Mouse (Mus musculus): Measurements from ENCODE around the gene Pcdh19. TPM values are rescaled to one million over a fixed set of nuclear protein-coding genes. Genes with fewer than 3 reads are reported as not detected.

Pcdh19 gene
- polyA plus RNA-seq, 1 experiment from 2014 or later: 0.08 TPM

DNA sequence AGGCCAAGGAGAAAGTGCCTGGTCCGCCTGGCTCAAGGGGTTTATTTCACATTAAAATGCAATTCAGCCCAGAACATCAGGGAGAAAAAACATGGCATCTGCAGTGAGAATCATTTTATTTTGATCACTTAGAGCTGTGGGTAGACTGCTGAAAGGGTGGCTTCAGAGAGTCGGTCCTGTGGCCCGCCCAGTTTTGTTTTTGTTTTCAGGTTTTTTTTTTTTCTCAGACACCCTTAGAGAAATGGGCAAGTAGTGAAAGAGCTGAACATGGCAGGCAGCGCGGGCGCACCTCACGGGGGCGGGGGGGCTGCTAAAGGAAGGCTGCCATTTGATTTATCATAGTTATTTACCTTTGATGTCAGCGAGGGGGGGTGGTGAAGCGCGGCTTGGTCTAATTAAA, 2.0 kb upstream of the Pcdh19 start:
- Histone ChIP-seq H3K27me3 (peaks cover 61% of the 10 kb centered on the region), H3K9me3 (replicated peaks) (peaks cover 4% of the 10 kb centered on the region; the same call in 1 of the 2 replicates), H3K4me1 (replicated peaks) (no peaks in the 10 kb centered on the region), H3K9ac (no peak overlapping the region), H3K27ac (no peak overlapping the region), H3K36me3 (no peaks in the 10 kb centered on the region), H3K4me2 (peak overlapping the region; percentile 19; the same call in 1 of the 2 replicates), H3K4me3 (replicated peaks) (0 out of 2 replicates have a peak overlapping the region, but pooled peaks have one; percentile 6)
- 9% methylated on average over 11 of the region's 11 CpGs for WGBS (ENCODE audit: insufficient replicate concordance)
- DNase-seq (no peak), ATAC-seq (ENCODE audit: low read depth) (no peak)

- Histone ChIP-seq H3K27me3 (peaks cover 71% of the 10 kb centered on the region), H3K27ac (no peak overlapping the region), H3K4me2 (peak overlapping the region; percentile 17; the same call in 1 of the 2 replicates), H3K4me1 (replicated peaks) (no peaks in the 10 kb centered on the region), H3K36me3 (no peaks in the 10 kb centered on the region), H3K9ac (no peak overlapping the region), H3K4me3 (replicated peaks) (no peak overlapping the region), H3K9me3 (replicated peaks) (peaks cover 4% of the 10 kb centered on the region; the same call in 1 of the 2 replicates)
- ATAC-seq (ENCODE audit: low read depth) (no peak), DNase-seq (no peak)
- WGBS (ENCODE audit: insufficient replicate concordance): 22% methylated on average over 35 of the region's 35 CpGs
Observed at GRCm38 (mm10) chrX:133689576-133690250, 926 bp upstream of the Pcdh19 start.

- DNase-seq (no peak), ATAC-seq (ENCODE audit: low read depth) (no peak)
- peak overlapping the region; percentile 61 for H3K4me2 ChIP-seq
- H3K27me3 ChIP-seq: peaks cover 71% of the 10 kb centered on the region
- no peaks in the 10 kb centered on the region for H3K4me1 ChIP-seq (replicated peaks)
- H3K4me3 ChIP-seq (replicated peaks): peak overlapping the region; percentile 44
- H3K9me3 ChIP-seq (replicated peaks): peaks cover 4% of the 10 kb centered on the region; the same call in 1 of the 2 replicates
- H3K36me3 ChIP-seq: no peaks in the 10 kb centered on the region
- no peak overlapping the region for H3K27ac ChIP-seq
- WGBS (ENCODE audit: insufficient replicate concordance): 13% methylated on average over 21 of the region's 31 CpGs
- H3K9ac ChIP-seq: no peak overlapping the region
Observed at GRCm38 (mm10) chrX:133688156-133688555, 631 bp downstream of the Pcdh19 start.

DNA sequence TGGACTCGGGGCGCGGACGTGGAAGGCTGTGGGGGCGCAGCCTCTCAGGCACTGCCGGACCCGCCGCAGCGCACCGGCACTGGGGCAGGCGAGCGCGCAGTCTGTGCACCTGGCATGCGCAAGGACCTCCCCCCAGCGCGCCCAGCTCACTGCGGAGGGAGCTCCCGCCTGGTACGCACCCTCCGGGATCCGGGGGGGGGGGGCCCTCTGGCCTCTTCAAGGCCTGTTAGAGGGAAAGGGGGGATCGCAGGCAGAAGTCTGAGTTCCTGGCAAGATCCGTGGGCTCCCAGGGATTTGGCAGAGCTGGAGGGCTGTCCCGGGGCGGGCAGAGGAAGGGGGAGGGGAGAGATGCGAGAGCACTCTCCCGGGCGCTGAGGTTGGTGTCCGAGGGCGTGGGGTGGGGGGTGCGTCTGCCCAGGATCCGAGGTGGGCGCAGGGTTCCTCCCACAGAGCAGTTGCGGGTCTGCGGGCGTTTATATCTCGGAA, 1.1 kb downstream of the Pcdh19 start:
- Histone ChIP-seq H3K4me3 (replicated peaks) (peak overlapping the region; percentile 44), H3K36me3 (no peaks in the 10 kb centered on the region), H3K4me2 (peak overlapping the region; percentile 61), H3K9me3 (replicated peaks) (peaks cover 4% of the 10 kb centered on the region; the same call in 1 of the 2 replicates), H3K27ac (no peak overlapping the region), H3K4me1 (replicated peaks) (no peaks in the 10 kb centered on the region), H3K9ac (no peak overlapping the region), H3K27me3 (peaks cover 71% of the 10 kb centered on the region)
- ATAC-seq (ENCODE audit: low read depth) (no peak), DNase-seq (no peak)
- WGBS (ENCODE audit: insufficient replicate concordance): 19% methylated on average over 19 of the region's 37 CpGs

GRCm38 (mm10) chrX:133686533-133687311, 2.1 kb downstream of the Pcdh19 start:
- Histone ChIP-seq H3K27me3 (peaks cover 69% of the 10 kb centered on the region), H3K27ac (no peak overlapping the region), H3K4me1 (replicated peaks) (no peaks in the 10 kb centered on the region), H3K9ac (no peak overlapping the region), H3K9me3 (replicated peaks) (peaks cover 4% of the 10 kb centered on the region; the same call in 1 of the 2 replicates), H3K4me3 (replicated peaks) (peak overlapping the region; percentile 44), H3K36me3 (no peaks in the 10 kb centered on the region), H3K4me2 (peak overlapping the region; percentile 61)
- no peak for ATAC-seq (ENCODE audit: low read depth)
- no peak for DNase-seq
- WGBS (ENCODE audit: insufficient replicate concordance): 21% methylated on average over 53 of the region's 55 CpGs

- Histone ChIP-seq H3K36me3 (no peaks in the 10 kb centered on the region), H3K9ac (no peak overlapping the region), H3K4me2 (no peak overlapping the region), H3K9me3 (replicated peaks) (peaks cover 4% of the 10 kb centered on the region; the same call in 1 of the 2 replicates), H3K4me1 (replicated peaks) (no peaks in the 10 kb centered on the region), H3K27ac (no peak overlapping the region), H3K27me3 (peaks cover 58% of the 10 kb centered on the region), H3K4me3 (replicated peaks) (no peak overlapping the region)
- no peak for DNase-seq
- 38% methylated on average over 12 of the region's 12 CpGs for WGBS (ENCODE audit: insufficient replicate concordance)
- no peak for ATAC-seq (ENCODE audit: low read depth)
Observed at GRCm38 (mm10) chrX:133685572-133685971, 3.2 kb downstream of the Pcdh19 start.

DNA sequence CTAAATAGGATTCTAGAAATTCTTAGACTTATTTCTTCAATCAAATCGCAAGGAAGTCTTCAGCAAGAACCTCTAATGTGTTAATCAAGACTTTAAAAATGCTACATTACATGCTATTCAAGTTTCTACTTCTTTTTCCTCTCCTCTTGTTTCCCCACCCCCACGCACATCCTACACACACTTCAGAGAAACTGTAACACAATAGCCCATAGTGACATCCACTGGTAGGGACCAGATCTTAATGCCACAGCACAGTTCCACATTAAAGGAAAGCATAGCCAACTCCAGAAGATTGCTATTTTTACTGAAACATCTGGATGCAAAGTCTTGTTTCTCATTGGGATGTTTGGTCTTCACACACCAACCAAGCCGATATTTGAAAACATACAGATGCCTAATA, 4.8 kb downstream of the Pcdh19 start:
- H3K4me2 ChIP-seq: no peak overlapping the region
- 31% methylated on average over 3 of the region's 3 CpGs for WGBS (ENCODE audit: insufficient replicate concordance)
- H3K27me3 ChIP-seq: peaks cover 42% of the 10 kb centered on the region

DNA sequence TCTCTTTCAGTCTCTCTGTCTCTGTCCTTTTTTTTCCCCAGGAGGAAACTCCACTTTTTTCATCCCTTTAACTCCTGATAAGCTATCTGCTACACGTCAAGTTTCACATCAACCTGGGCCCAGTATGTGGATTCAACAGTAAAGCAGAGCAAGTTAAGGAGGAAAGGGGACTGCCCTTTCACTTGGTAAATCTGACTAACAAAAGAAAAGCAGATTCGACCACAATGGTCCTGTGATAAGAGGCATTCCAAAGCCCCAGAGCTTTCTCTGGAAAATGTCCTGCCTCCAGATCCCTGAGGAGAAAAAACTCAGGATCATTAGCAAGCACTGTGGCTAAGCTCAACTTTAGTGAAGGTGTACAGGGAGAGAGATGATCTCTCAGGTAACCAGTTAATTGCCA, 13.7 kb downstream of the Pcdh19 start:
- Histone ChIP-seq H3K9me3 (replicated peaks) (no peaks in the 10 kb centered on the region), H3K36me3 (no peaks in the 10 kb centered on the region), H3K9ac (no peak overlapping the region), H3K4me1 (replicated peaks) (no peaks in the 10 kb centered on the region), H3K4me2 (no peak overlapping the region), H3K4me3 (replicated peaks) (no peak overlapping the region), H3K27me3 (no peaks in the 10 kb centered on the region), H3K27ac (no peak overlapping the region)
- whole genome bisulfite sequencing (ENCODE audit: insufficient replicate concordance): 6% methylated on average over 2 of the region's 2 CpGs
- ATAC-seq (ENCODE audit: low read depth) (no peak), DNase-seq (no peak)

More for the DNA sequence above, 4.8 kb downstream of the Pcdh19 start:
- no peak for DNase-seq
- no peaks in the 10 kb centered on the region for H3K4me1 ChIP-seq (replicated peaks)
- H3K27ac ChIP-seq: no peak overlapping the region
- ATAC-seq (ENCODE audit: low read depth): no peak
- H3K4me3 ChIP-seq (replicated peaks): no peak overlapping the region
- peaks cover 4% of the 10 kb centered on the region; the same call in 1 of the 2 replicates for H3K9me3 ChIP-seq (replicated peaks)
- no peaks in the 10 kb centered on the region for H3K36me3 ChIP-seq
- no peak overlapping the region for H3K9ac ChIP-seq

DNA sequence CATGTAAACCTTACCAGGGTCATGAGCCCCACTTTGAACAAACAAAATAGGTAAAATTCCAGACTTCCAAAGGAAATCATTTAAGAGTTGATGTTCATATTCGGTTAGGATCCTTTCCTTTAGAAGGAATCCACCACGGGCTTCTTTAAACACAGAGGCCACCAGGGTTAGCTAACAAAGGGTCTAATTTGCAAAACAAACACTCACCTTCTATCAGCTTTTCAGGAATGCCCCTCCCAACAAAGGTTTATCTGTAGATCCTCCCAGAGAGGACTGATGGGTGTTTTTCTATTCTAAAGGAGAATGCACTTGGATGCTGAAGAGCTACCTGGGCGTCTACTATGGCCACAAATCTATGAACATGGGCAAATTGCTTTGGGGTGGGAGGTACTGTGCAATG, 15.0 kb downstream of the Pcdh19 start:
- Histone ChIP-seq H3K4me1 (replicated peaks) (no peaks in the 10 kb centered on the region), H3K9ac (no peak overlapping the region), H3K4me3 (replicated peaks) (no peak overlapping the region), H3K27ac (no peak overlapping the region), H3K9me3 (replicated peaks) (no peaks in the 10 kb centered on the region), H3K4me2 (no peak overlapping the region), H3K27me3 (no peaks in the 10 kb centered on the region), H3K36me3 (no peaks in the 10 kb centered on the region)
- no peak for DNase-seq
- WGBS (ENCODE audit: insufficient replicate concordance): 15% methylated on average over 3 of the region's 3 CpGs
- ATAC-seq (ENCODE audit: low read depth): no peak

DNA sequence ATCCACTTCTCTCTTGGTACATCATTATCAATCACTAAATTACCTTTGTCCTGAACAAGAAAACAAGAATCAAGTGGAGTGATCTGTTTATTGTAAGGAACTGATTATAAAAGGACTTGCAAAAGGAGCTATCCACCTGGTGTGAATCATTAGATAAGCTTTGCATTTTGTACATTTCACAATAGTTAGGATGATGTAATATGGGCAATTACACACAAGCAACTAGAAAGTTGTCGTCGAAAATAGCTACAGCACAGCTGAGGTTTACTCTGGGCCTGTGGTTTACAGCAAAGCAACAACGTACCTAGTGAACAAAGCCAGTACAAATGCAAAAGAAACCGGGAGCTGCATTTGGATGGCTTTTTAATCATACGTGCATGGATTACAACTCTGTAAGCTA, 28.7 kb downstream of the Pcdh19 start:
- Histone ChIP-seq H3K4me2 (no peak overlapping the region), H3K9ac (no peak overlapping the region), H3K4me1 (replicated peaks) (no peaks in the 10 kb centered on the region), H3K27ac (no peak overlapping the region), H3K36me3 (no peaks in the 10 kb centered on the region), H3K4me3 (replicated peaks) (no peak overlapping the region), H3K9me3 (replicated peaks) (no peaks in the 10 kb centered on the region), H3K27me3 (no peaks in the 10 kb centered on the region)
- no peak for ATAC-seq (ENCODE audit: low read depth)
- 44% methylated on average over 5 of the region's 5 CpGs for WGBS (ENCODE audit: insufficient replicate concordance)
- no peak for DNase-seq
